Mouse (Mus musculus) cerebellum, adult 2 months (tissue): ENCODE data around the gene Rfx4. TPM values are rescaled to one million over a fixed set of nuclear protein-coding genes. Genes with fewer than 3 reads are reported as not detected.

Experiments
- DNase-seq, 2 experiments: peaks; one replicate each; pipeline ENCODE4 v3.0.0; 2021
- H3K27ac ChIP-seq: fragments of 200-500 bp; 2 replicates; pipeline ENCODE4 v1.5.1; 2012; ENCODE audit warnings: low read length, control low read depth, inconsistent platforms; ENCODE audit not compliant: insufficient read depth
- H3K27me3 ChIP-seq: fragments of 200-500 bp; 2 replicates; pipeline ENCODE4 v1.6.1; 2012; ENCODE audit warnings: inconsistent platforms, mild to moderate bottlenecking, low read length, moderate library complexity; ENCODE audit not compliant: control insufficient read depth, insufficient read depth
- H3K4me1 ChIP-seq: fragments of 200-500 bp; 2 replicates; pipeline ENCODE4 v1.6.1; 2011; ENCODE audit warnings: low read length; ENCODE audit not compliant: control insufficient read depth, insufficient read depth
- H3K4me3 ChIP-seq: fragments of 200-500 bp; replicated peaks from 2 replicates; pipeline ENCODE3; 2011; ENCODE audit warnings: mild to moderate bottlenecking, low read depth, low read length, control low read depth; ENCODE audit not compliant: insufficient read depth
- CTCF ChIP-seq: fragments of 200-500 bp; IDR thresholded peaks from 2 replicates; pipeline ENCODE4 v1.5.1; 2011; ENCODE audit warnings: low read depth, mild to moderate bottlenecking, control low read depth, low read length, moderate library complexity, borderline replicate concordance; ENCODE audit not compliant: insufficient read depth
- POLR2A ChIP-seq: fragments of 200-500 bp; IDR thresholded peaks from 2 replicates; pipeline ENCODE4 v1.6.1; 2011; ENCODE audit warnings: low read length, control low read depth, borderline replicate concordance; ENCODE audit not compliant: insufficient read depth
- WGBS: fragments of 180-500 bp; shearing (Covaris S2); methylation state at CpG from one replicate; pipeline ENCODE4 v1.1.7; 2018; 5-methylcytosine and 5-hydroxymethylcytosine counted together
- polyA plus RNA-seq: library from polyadenylated mRNA; depleted of rRNA; stranded (reverse); fragments of >200 nt; gene quantifications from 2 replicates; pipeline ENCODE4 v1.2.3, GENCODE M21; 2012

Rfx4 gene
- polyA plus RNA-seq, 1 experiment, result 16.9 TPM

DNA sequence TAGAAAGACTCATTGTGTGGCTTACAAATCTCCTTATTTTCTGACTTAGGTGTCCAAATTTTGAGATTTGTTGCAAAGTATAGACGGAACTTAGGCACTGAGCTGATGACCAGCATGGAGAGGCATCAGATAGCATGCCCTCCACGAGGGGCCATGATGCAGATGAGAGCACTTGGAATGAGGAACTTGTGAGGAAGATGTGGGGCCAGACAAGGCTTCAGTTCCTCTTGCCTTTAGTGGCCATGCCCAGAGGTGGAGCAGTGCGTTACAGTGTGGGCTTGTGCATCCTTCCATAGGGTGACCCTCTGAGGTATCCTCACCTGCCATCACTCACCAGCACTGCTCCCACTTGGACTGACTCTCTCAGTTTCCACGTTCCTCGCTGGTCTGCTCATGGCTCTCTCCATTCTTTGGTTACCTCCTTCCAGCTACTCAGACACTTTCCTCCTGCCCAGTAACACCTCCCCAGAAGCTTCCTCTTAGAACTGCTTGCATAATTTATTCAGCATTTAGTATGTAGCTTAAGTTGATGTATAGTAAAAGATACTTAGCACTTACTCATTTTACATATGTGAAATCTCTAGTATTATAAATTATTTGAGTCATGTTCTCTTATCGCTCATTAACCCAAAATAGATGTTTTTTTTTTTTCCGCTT, 179.8 kb downstream of the Rfx4 start:
- H3K27me3 ChIP-seq, result no peaks in the 10 kb centered on the region
- 84% methylated on average over 7 of the region's 7 CpGs for WGBS
- DNase-seq, result no peak
- H3K27ac ChIP-seq, result no peak overlapping the region
- TF ChIP-seq CTCF, result no peak
- no peak for TF ChIP-seq POLR2A
- peaks cover 11% of the 10 kb centered on the region for H3K4me1 ChIP-seq
- H3K4me3 ChIP-seq, result no peak overlapping the region

DNA sequence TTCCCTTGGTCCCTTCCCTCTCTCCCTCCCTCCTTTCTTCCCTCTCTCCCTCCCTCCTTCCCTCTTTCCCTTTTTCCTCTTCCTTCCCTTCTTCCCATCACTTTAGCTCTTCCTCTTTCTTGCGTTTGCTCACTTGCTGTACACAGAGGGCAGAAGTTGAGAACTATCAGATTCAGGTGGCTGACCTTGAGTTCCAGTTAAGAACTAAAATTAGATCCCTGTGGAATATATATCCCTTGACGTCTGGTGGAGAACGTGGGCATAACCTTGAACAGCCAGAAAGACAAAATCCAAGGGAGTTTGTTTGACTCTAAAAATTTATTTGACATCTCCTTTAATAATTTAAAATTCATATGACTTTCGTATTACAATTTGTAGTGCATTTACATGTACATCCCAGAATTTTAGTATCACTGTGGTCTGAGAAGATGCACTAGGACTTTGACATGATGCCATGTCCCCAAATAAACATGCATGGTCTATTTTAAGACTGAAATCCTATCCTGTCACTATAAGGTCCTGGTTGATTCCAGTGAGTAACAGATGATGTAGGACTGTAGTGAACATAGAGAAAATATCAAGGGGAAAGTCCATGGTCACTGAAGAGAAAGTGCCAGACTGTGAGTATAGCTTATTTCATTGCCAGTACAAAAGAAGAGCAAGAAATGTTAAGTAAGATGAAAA, 181.1 kb downstream of the Rfx4 start:
- DNase-seq, result no peak
- Histone ChIP-seq H3K4me1 (peaks cover 4% of the 10 kb centered on the region), H3K27me3 (no peaks in the 10 kb centered on the region), H3K4me3 (no peak overlapping the region), H3K27ac (no peak overlapping the region)
- 55% methylated on average over 4 of the region's 4 CpGs for WGBS
- TF ChIP-seq POLR2A (no peak), CTCF (no peak)

DNA sequence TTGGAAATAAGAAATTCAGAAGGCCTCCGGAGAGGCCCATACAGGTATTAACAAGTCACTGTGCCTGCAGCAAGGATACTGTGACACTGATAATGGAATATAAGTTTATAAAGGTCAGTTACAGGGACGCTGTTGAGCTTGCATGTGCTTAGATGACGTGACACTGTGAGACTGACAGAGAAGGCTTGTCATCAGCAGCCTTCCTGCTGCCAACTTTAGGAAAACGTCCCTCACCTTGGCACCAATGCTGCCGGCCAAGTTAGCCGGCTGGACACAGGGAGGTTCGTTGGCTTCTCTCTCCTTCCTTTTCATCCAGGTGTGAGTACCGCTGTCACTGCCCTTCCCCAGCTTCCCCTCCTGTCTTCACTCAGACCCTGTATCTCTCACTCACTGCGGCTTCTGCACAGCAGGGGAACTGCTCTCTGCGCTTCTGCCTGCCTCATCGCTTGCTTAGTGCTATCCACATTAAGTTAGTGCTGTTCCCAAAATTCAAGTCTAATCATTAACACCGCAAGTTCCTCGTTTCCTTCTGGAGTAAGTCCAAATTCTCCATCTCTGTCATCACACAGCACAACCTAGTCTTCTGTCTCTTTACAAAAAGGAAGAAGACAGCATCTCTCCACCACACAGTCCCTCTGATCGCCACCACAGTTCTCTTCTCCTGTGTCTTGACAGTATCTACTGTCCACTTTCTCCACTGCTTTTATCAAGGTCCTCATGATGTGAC, 182.4 kb downstream of the Rfx4 start:
- TF ChIP-seq CTCF (no peak), POLR2A (no peak)
- peaks cover 4% of the 10 kb centered on the region for H3K4me1 ChIP-seq
- WGBS, result 38% methylated on average over 14 of the region's 14 CpGs
- H3K27ac ChIP-seq, result no peak overlapping the region
- no peak overlapping the region for H3K4me3 ChIP-seq
- no peak for DNase-seq
- no peaks in the 10 kb centered on the region for H3K27me3 ChIP-seq

DNA sequence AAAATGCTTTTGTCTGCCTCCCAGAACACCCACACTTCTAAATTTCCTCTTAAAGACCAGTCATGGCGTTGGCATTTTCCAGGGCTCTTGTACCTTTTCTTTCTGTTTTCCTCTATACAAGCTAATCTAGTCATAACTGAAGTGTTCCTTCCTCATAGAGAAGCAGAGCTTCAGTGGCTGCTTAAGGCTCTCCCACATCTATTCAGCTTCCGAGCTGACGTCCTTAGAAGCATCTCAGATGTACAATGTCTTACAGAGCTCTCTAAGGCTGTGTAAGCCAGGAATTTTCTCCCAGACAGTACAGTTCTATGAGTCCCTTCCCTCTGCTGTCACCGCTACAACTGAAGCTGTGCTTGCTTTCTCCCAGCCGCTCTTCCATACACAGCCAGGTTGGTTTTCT, 183.0 kb downstream of the Rfx4 start:
- Histone ChIP-seq H3K4me3 (no peak overlapping the region), H3K27me3 (no peaks in the 10 kb centered on the region), H3K4me1 (peaks cover 4% of the 10 kb centered on the region), H3K27ac (no peak overlapping the region)
- TF ChIP-seq POLR2A, result no peak
- no peak for TF ChIP-seq CTCF
- no peak for DNase-seq
- 91% methylated on average over 5 of the region's 5 CpGs for whole genome bisulfite sequencing

DNA sequence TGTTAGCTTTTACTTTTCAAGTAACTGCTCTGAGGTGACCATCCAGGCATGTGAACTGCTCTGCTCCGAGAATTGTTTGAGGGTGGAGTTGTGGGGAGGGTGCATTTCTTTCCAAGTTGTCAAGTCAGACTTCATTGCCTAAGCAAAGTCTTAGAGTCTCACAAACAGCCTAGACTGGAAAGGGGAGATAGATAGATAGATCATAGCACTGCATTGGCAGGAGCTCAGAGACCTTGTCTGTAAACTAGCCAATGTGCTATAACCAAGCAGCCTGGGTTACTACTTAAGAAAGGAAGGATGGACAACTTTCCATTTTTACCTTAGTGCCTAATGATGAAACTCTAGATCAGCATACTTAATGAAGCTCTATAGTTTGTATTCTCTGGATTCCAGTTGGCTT, 184.5 kb downstream of the Rfx4 start:
- 77% methylated on average over 1 of the region's 1 CpGs for WGBS
- Histone ChIP-seq H3K4me1 (peaks cover 4% of the 10 kb centered on the region), H3K27ac (no peak overlapping the region), H3K27me3 (no peaks in the 10 kb centered on the region; the same call in 1 of the 2 replicates), H3K4me3 (no peak overlapping the region)
- no peak for DNase-seq
- no peak for TF ChIP-seq CTCF
- no peak for TF ChIP-seq POLR2A

DNA sequence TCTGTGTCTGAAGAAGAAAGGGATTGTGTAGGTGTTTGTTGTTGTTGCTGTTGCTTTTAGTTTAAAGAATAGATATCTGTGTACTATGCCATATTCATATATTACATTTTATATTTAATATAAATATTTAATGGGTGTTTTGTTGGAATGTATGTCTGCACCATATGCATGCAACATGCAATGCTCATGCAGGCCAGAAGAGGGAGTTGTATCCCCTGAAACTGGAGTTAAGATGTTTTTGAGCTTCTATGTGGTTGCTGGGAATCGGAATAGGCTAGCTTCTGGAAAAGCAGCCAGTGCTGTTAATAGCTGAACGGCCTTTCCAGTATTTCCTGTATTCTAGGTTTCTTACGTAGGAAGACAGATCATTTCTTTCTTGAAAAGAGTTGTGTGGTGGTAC, 189.8 kb downstream of the Rfx4 start:
- H3K4me3 ChIP-seq, result no peak overlapping the region
- H3K4me1 ChIP-seq, result no peaks in the 10 kb centered on the region
- no peak for DNase-seq
- no peak for TF ChIP-seq CTCF
- TF ChIP-seq POLR2A, result no peak
- no peaks in the 10 kb centered on the region; the same call in 1 of the 2 replicates for H3K27me3 ChIP-seq
- WGBS, result 96% methylated on average over 3 of the region's 3 CpGs
- no peak overlapping the region for H3K27ac ChIP-seq

DNA sequence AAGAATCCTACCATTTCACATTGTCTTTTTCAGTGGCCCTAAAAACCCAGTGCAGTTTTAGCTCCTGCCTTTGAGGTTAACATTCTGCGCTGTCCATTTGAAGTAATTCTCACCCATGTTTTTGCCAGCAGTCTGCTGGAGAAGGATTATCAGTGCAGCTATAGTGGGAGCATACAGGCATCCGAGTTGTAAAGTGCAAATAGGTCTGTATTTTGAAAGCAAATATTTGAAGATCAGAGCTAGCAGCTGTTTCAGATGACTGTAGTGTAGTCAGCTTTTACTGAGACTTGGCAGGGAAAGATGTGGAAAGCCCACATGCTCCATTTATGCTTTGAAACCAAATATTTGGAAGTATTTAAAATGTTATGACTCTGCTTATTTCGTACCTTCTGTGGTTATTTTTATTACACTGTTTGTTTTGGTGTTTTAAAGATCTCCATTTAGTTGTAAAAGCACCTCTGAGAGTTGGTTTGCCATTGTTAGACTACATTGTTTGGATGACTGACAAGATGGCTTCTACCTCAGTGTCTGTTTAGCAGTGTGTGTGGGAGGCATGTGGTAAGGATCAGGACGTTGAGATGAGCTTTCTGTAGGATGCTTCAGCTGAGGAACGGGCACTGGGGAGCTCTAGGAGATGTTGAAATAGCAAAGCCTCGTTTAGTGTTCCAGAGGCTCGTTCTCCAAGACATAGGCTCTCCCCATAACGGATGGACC, 193.3 kb downstream of the Rfx4 start:
- H3K27ac ChIP-seq, result no peak overlapping the region
- TF ChIP-seq POLR2A, result no peak
- TF ChIP-seq CTCF, result no peak
- DNase-seq, result no peak
- 73% methylated on average over 8 of the region's 8 CpGs for WGBS
- no peaks in the 10 kb centered on the region for H3K4me1 ChIP-seq
- no peak overlapping the region for H3K4me3 ChIP-seq
- no peaks in the 10 kb centered on the region; the same call in 1 of the 2 replicates for H3K27me3 ChIP-seq

DNA sequence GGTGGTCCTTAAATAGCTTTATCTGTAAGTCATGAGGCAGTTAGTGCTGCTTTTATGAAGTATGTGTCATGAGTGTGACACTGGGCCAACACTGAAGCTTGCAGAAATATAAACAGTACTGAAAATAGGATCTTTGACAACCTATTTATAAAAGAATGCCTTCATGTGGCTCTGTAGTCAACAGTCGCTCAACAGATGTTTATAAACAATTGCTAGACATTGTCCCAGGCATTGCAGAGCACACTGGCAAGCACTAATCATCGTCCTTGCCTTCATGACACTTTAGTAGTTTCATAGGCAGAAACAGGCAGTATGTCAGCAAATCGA, 193.8 kb downstream of the Rfx4 start:
- no peak for TF ChIP-seq POLR2A
- TF ChIP-seq CTCF, result no peak
- no peaks in the 10 kb centered on the region for H3K4me1 ChIP-seq
- no peak for DNase-seq
- H3K27me3 ChIP-seq, result no peaks in the 10 kb centered on the region; the same call in 1 of the 2 replicates
- H3K4me3 ChIP-seq, result no peak overlapping the region
- H3K27ac ChIP-seq, result no peak overlapping the region
- WGBS, result 81% methylated on average over 3 of the region's 3 CpGs
